In the genomic region with DNA sequence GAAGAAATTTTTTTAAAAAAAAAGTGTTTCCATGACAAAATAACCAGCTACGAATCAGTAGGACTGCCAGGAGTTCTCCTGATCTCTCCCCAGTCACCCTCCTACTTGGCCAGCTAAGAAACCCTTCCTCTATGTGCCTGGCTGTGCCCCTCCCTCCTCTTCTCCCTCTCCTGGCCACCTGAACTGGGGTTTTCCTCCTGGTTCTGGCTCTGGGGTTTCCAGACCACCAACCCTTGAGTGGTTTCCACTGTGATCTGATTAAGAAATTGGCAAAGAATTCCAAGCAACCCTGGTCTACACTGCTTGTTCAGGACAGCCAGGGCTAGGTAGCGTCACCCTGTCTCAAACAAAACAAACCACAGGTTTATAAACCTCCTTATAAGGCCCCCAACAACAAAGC, we compare ENCODE assay signal across 15 mouse cellular contexts.
"Had no signal": no experiment of that assay in that cellular context is flagged by ENCODE, and none has a peak within 500 bp of the region (broad histone marks: within the 10 kb centered on the region; RNA-seq: fewer than 3 reads in every experiment).

No protein-coding gene starts in this region.

- H3K36me3 ChIP-seq: neural tube, embryonic 13.5 days; neural tube, embryonic 15.5 days; stomach, embryonic 15.5 days had no signal

- H3K27me3 ChIP-seq: neural tube, embryonic 13.5 days; neural tube, embryonic 15.5 days; stomach, embryonic 15.5 days had no signal

- H3K9me3 ChIP-seq: neural tube, embryonic 13.5 days; neural tube, embryonic 15.5 days; stomach, embryonic 15.5 days had no signal

- H3K4me1 ChIP-seq: neural tube, embryonic 13.5 days; stomach, embryonic 15.5 days had no signal

- DNase-seq: retina, postnatal 1 day; right cerebral cortex, adult 18-20 months; right cerebral cortex, postnatal 14 days; right cerebral cortex, postnatal 25 days; right cerebral cortex, postnatal 4 days; spleen, adult 18-20 months; thymus, adult 18-20 months; thymus, adult 2 months; thymus, postnatal 14 days; thymus, postnatal 25 days; thymus, postnatal 36 days; thymus, postnatal 4 days had no signal

- H3K4me2 ChIP-seq: neural tube, embryonic 13.5 days; neural tube, embryonic 15.5 days; stomach, embryonic 15.5 days had no signal

- H3K27ac ChIP-seq: neural tube, embryonic 13.5 days; neural tube, embryonic 15.5 days; stomach, embryonic 15.5 days had no signal

- H3K9ac ChIP-seq: neural tube, embryonic 13.5 days; neural tube, embryonic 15.5 days; stomach, embryonic 15.5 days had no signal

- H3K4me3 ChIP-seq: neural tube, embryonic 13.5 days; neural tube, embryonic 15.5 days; stomach, embryonic 15.5 days had no signal
